Mouse (Mus musculus): ENCODE data around the gene Card6. TPM values are rescaled to one million over a fixed set of nuclear protein-coding genes. Genes with fewer than 3 reads are reported as not detected.
A peak's percentile ranks its signal among the peaks of the same experiment; 100 is the strongest.

Card6 gene
- polyA plus RNA-seq, 1 experiment: 0.59 TPM

DNA sequence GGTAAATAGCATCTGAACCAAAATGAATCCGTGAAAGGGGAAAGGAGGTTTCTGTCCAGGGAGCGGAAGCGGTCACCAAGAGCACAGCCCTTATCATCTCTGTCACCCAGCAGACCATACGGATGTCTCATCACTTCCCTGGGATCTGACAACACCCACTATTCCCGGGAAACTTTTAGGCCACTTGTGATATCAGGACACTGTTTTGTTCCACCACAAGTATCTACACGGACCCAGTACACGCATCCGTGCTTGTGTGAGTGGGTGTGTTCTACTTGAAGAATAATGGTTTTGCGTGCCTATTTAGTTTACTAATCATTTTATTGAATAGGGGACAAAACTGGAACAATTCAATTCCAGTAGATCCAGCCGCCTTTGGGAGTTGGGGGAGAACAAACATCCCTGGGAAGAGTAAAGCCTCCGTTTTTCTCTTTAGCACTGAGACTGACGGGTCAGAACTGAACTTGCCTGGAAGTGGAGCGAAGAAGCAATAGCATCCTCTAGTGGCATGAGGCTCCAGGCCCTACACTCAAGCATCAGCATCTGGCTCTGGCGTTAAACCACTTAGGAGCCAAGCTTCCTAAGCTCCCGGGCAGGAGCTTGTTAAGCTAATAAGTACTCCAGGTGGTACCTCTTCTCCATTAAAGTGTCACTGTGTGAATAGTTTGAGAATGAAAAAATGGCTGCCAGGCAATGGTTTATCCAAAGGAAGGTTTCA is 39.4 kb downstream of the Card6 start:
- no peaks in the 10 kb centered on the region; the same call in 1 of the 2 replicates for H3K27me3 ChIP-seq (ENCODE audit: control insufficient read depth, insufficient read depth, low read length)
- H3K27ac ChIP-seq (ENCODE audit: insufficient read depth, low read length): no peak overlapping the region
- peak; percentile 86 for TF ChIP-seq CTCF (IDR thresholded peaks at IDR 0.05; ENCODE audit: borderline replicate concordance, insufficient read depth, low read depth, low read length)
- TF ChIP-seq POLR2A (IDR thresholded peaks at IDR 0.05; ENCODE audit: borderline replicate concordance, insufficient read depth, low read length): no peak
- peak; percentile 49 to 55 for DNase-seq
- WGBS: 55% methylated on average over 15 of the region's 15 CpGs
- H3K4me3 ChIP-seq (replicated peaks; ENCODE audit: insufficient read depth, low read depth, low read length): no peak overlapping the region
- H3K4me1 ChIP-seq (ENCODE audit: control insufficient read depth, insufficient read depth, low read length): no peaks in the 10 kb centered on the region

GRCm38 (mm10) chr15:5063635-5064034 is 44.7 kb downstream of the Card6 start, which contains the start of gene C7:
C7 (minus strand) TSS chr15:5063740.
- no peak for TF ChIP-seq POLR2A (IDR thresholded peaks at IDR 0.05; ENCODE audit: borderline replicate concordance, insufficient read depth, low read length)
- TF ChIP-seq CTCF (IDR thresholded peaks at IDR 0.05; ENCODE audit: borderline replicate concordance, insufficient read depth, low read depth, low read length): no peak

More at GRCm38 (mm10) chr15:5063635-5064034, 44.7 kb downstream of the Card6 start, which contains the start of gene C7:
- Histone ChIP-seq H3K27me3 (ENCODE audit: control insufficient read depth, insufficient read depth, low read length) (no peaks in the 10 kb centered on the region), H3K4me1 (ENCODE audit: control insufficient read depth, insufficient read depth, low read length) (no peaks in the 10 kb centered on the region), H3K27ac (ENCODE audit: insufficient read depth, low read length) (no peak within 1 kb of the TSS), H3K4me3 (replicated peaks; ENCODE audit: insufficient read depth, low read depth, low read length) (no peak within 1 kb of the TSS)
- DNase-seq: no peak

Other genes starting within 250 kb of the Card6 start
- not detected in 2 replicates for gene Mroh2b, start 209.8 kb downstream of the Card6 start, polyA plus RNA-seq (2012; rRNA removed)
- 0.03 and 0.07 TPM in 2 replicates for gene C7, start 44.8 kb downstream of the Card6 start, polyA plus RNA-seq (2012; rRNA removed)
- gene Rpl37, start 8.1 kb upstream of the Card6 start, polyA plus RNA-seq (2012; rRNA removed): 845 and 981 TPM in 2 replicates
- gene Prkaa1, start 35.3 kb upstream of the Card6 start, polyA plus RNA-seq (2012; rRNA removed): 19.5 and 20.6 TPM in 2 replicates
- 55.4 and 59.6 TPM in 2 replicates for gene Ttc33, start 77.0 kb upstream of the Card6 start, polyA plus RNA-seq (2012; rRNA removed)
- 1.1 and 1.2 TPM in 2 replicates for gene Ptger4, start 135.6 kb upstream of the Card6 start, polyA plus RNA-seq (2012; rRNA removed)